Mouse (Mus musculus) limb, embryonic 12.5 days (tissue): ENCODE results near the gene Nrg3. TPM values are rescaled to one million over a fixed set of nuclear protein-coding genes. Genes with fewer than 3 reads are reported as not detected.

Source experiments
- ATAC-seq: fragments of 200-750 bp; cut with Nextera tagmentation; 2 replicates; pipeline ENCODE4 v1.8.0; 2017; ENCODE audit warnings: low read depth, moderate TSS enrichment; ENCODE audit not compliant: insufficient number of reproducible peaks, insufficient read depth, low FRiP score, low TSS enrichment
- H3K27ac ChIP-seq: fragments of 300-500 bp; sonication (generic); 2 replicates; pipeline ENCODE4 v1.5.1; 2016; ENCODE audit warnings: mild to moderate bottlenecking, moderate library complexity
- H3K27me3 ChIP-seq: fragments of 300-500 bp; sonication (generic); 2 replicates; pipeline ENCODE4 v1.6.1; 2016; ENCODE audit warnings: mild to moderate bottlenecking, moderate library complexity
- H3K36me3 ChIP-seq: fragments of 300-500 bp; sonication (generic); 2 replicates; pipeline ENCODE4 v1.6.1; 2016; ENCODE audit warnings: mild to moderate bottlenecking, moderate library complexity
- H3K4me1 ChIP-seq: fragments of 300-500 bp; sonication (generic); replicated peaks from 2 replicates; pipeline ENCODE4 v1.6.1; 2016
- H3K4me2 ChIP-seq: fragments of 300-500 bp; sonication (generic); 2 replicates; pipeline ENCODE4 v1.6.1; 2016; ENCODE audit warnings: mild to moderate bottlenecking, moderate library complexity
- H3K4me3 ChIP-seq: fragments of 300-500 bp; sonication (generic); replicated peaks from 2 replicates; pipeline ENCODE4 v1.5.1; 2016; ENCODE audit warnings: mild to moderate bottlenecking
- H3K9ac ChIP-seq: fragments of 300-500 bp; sonication (generic); replicated peaks from 2 replicates; pipeline ENCODE4 v1.6.1; 2016; ENCODE audit warnings: mild to moderate bottlenecking, moderate library complexity
- H3K9me3 ChIP-seq: fragments of 300-500 bp; sonication (generic); 2 replicates; pipeline ENCODE4 v1.6.1; 2016; ENCODE audit warnings: mild to moderate bottlenecking, moderate library complexity
- WGBS: fragments of 180-500 bp; shearing (Covaris S2); methylation state at CpG from one replicate; pipeline ENCODE4 v1.1.7; 2016; 5-methylcytosine and 5-hydroxymethylcytosine counted together
- polyA plus RNA-seq: library from polyadenylated mRNA; unstranded; fragments of >200 nt; fragmentation: Nextera tagmentation; extraction: Ambion mirVana; gene quantifications from 2 replicates; pipeline ENCODE4 v1.2.1, GENCODE M21; 2016

The Nrg3 gene
- polyA plus RNA-seq, 1 experiment from 2014 or later: 0.14 TPM

DNA sequence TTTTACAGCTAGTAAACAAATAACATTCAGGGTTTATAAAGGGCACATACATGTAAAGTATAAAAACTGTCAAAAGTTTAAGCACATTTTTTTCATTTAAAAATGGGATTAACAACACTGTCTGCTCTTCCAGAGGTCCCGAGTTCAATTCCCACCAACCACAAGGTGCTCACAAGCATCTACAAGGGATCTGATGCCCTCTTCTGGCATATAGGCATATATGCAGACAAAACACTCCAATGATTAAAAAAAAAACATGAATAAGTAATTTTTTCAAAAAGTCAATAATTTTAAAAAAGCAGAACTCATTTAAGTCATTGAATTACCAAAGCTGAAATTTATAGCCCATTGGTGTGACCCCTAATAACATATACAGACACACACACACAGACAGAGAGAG, 878.6 kb downstream of the Nrg3 start:
- Histone ChIP-seq H3K27me3 (no peaks in the 10 kb centered on the region), H3K4me2 (no peak overlapping the region), H3K9ac (no peak overlapping the region), H3K36me3 (no peaks in the 10 kb centered on the region), H3K4me1 (no peaks in the 10 kb centered on the region), H3K27ac (no peak overlapping the region), H3K9me3 (no peaks in the 10 kb centered on the region), H3K4me3 (no peak overlapping the region)
- WGBS: 88% methylated on average over 1 of the region's 1 CpGs
- ATAC-seq: no peak

DNA sequence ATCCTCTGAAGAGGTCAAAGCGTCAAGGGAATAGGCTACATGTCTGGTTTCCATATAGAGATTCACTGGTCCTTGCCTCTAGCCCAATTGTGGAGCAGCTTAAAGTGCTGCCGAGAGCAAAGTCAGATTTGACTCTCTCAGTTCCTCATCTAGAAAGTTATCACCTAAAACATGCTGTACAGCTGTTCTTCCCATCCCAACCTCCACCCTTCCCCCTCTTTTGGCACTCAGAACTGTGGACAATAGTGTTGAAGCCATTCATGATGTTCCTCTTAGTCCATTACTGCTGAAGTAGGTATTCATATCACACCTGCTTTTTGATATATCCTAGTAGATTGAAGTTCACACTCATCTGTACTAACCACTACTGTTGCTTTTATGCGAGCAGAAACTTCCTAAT, 896.1 kb downstream of the Nrg3 start:
- 86% methylated on average over 3 of the region's 3 CpGs for WGBS
- no peaks in the 10 kb centered on the region for H3K9me3 ChIP-seq
- H3K4me1 ChIP-seq: no peaks in the 10 kb centered on the region
- no peak overlapping the region for H3K27ac ChIP-seq
- no peak overlapping the region for H3K9ac ChIP-seq
- H3K27me3 ChIP-seq: no peaks in the 10 kb centered on the region
- H3K4me3 ChIP-seq: no peak overlapping the region
- no peak for ATAC-seq
- H3K36me3 ChIP-seq: no peaks in the 10 kb centered on the region
- H3K4me2 ChIP-seq: no peak overlapping the region

DNA sequence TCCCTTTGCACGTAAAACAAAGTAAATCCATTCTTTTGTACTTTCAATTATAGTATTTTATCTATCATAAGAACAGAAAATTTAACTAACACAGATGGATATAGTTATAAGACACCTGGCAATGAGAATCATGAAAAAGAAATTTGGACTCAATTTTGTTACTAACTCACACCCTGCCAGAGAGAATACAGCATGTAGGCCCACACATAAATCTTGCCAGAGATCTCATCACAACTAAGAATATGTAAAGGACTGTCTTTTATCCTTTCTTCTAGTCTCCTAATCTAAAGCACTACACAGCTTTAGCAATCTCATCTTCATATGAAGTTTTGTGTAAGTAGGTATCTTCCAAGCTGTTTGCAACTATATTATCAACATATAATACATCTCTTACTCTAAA, 904.7 kb downstream of the Nrg3 start:
- Histone ChIP-seq H3K4me1 (no peaks in the 10 kb centered on the region), H3K4me3 (no peak overlapping the region), H3K9me3 (no peaks in the 10 kb centered on the region), H3K9ac (no peak overlapping the region), H3K27ac (no peak overlapping the region), H3K36me3 (no peaks in the 10 kb centered on the region), H3K27me3 (no peaks in the 10 kb centered on the region), H3K4me2 (no peak overlapping the region)
- no peak for ATAC-seq
- WGBS: 85% methylated on average over 1 of the region's 1 CpGs

DNA sequence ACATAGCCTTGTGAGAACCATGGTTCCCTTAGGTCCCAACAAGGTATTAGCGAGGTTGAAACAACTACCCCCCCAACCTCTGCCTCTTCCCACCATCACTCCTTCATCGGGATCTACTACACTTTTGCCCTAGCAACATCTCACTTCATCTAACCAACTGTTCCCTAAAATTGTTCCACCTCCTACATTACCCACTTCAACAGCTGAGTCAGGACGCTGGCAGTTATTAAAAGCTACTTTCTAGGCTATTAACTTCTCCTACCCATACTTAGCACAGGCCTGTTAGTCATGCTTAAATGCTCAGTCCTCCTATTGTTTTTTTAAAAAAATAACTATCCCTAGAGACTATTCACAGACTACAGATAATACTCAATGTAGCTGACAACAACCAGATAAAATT, 906.7 kb downstream of the Nrg3 start:
- WGBS: 91% methylated on average over 3 of the region's 3 CpGs
- no peaks in the 10 kb centered on the region for H3K9me3 ChIP-seq
- no peak overlapping the region for H3K27ac ChIP-seq
- H3K4me2 ChIP-seq: no peak overlapping the region
- no peaks in the 10 kb centered on the region for H3K27me3 ChIP-seq
- no peak overlapping the region for H3K9ac ChIP-seq
- no peak overlapping the region for H3K4me3 ChIP-seq
- no peaks in the 10 kb centered on the region for H3K36me3 ChIP-seq
- ATAC-seq: no peak
- H3K4me1 ChIP-seq: no peaks in the 10 kb centered on the region

DNA sequence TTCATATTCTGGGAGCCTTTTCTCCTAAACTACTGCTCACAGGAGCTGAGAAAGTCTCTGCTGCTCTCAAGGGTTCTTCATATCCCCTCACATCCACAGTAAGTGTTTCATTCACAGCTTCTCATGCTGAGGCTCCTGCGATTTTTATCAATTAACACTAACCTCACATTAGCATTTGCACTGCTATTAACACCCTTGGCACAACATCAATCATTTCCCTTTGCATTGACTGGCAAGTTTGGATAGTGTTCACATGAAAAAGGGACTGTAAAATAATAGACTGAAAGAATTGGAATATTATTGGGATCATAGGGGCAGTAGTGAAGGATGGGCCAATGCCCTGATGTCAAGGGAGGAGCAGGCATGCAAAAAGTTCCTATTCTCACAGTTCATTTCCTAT, 918.3 kb downstream of the Nrg3 start:
- Histone ChIP-seq H3K4me1 (no peaks in the 10 kb centered on the region), H3K36me3 (no peaks in the 10 kb centered on the region), H3K27me3 (no peaks in the 10 kb centered on the region), H3K9me3 (no peaks in the 10 kb centered on the region), H3K4me2 (no peak overlapping the region), H3K9ac (no peak overlapping the region), H3K4me3 (no peak overlapping the region), H3K27ac (no peak overlapping the region)
- 74% methylated on average over 1 of the region's 1 CpGs for WGBS
- no peak for ATAC-seq

DNA sequence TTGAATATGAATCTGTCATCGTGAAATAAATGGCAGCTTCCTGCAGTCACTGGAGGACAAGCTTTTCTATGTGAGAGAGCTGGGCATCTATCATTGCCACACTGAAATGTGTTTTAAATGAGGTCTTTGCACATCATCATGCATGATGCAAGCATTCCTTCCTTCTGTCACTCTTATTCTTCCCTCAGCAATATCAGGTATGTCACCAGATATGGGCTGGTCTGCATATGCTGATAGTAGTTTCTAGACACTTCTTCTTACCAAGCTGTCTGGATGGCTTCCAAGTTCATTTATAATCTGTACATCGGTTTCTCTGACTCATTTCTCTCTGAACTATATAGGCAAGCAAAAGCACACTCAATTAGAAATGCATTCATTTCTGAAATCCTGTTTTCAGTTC, 925.6 kb downstream of the Nrg3 start:
- H3K4me1 ChIP-seq: no peaks in the 10 kb centered on the region
- no peaks in the 10 kb centered on the region for H3K36me3 ChIP-seq
- H3K9ac ChIP-seq: no peak overlapping the region
- ATAC-seq: no peak
- no peak overlapping the region for H3K27ac ChIP-seq
- H3K4me3 ChIP-seq: no peak overlapping the region
- 86% methylated on average over 2 of the region's 2 CpGs for WGBS
- no peak overlapping the region for H3K4me2 ChIP-seq
- H3K9me3 ChIP-seq: no peaks in the 10 kb centered on the region
- H3K27me3 ChIP-seq: no peaks in the 10 kb centered on the region

DNA sequence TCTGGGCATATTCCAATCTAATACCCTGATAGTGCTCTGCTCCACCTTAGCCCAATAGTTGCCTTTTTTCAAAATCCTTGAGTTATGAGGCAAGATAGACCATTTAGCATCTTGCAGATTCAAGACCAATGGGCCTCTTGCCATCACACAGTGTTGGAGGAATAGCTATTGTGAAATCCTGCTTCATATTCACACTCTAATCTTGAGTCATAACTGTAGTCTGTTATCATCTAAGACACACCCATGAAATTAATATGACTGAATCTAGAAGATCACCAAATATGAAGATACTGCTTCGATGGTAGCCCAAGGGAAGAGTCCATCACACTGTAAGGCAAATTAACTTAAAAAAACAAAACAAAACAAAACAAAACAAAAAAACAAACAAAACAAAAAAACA, 937.7 kb downstream of the Nrg3 start:
- Histone ChIP-seq H3K36me3 (no peaks in the 10 kb centered on the region), H3K9me3 (no peaks in the 10 kb centered on the region), H3K27me3 (no peaks in the 10 kb centered on the region), H3K27ac (no peak overlapping the region), H3K9ac (no peak overlapping the region), H3K4me1 (no peaks in the 10 kb centered on the region), H3K4me2 (no peak overlapping the region), H3K4me3 (no peak overlapping the region)
- no peak for ATAC-seq
- WGBS: 94% methylated on average over 1 of the region's 1 CpGs

DNA sequence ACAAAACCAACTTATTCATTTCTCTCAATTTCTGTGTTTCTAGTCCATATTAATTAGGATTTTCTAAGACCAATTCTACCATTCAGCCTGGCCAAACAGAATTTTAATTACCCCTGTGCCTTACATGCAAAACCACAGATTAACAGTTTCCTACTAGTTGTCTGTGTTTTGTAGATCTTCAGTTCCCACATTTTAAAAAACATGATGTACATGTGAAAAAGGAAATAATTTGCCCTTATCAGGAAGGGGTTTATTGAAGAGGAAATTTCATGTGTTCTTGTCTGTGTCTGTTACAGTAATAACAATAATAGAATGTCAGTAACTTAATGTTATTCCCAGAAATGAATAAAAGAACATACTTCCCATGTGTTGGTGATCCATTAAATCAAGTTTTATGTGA, 939.4 kb downstream of the Nrg3 start:
- no peaks in the 10 kb centered on the region for H3K4me1 ChIP-seq

DNA sequence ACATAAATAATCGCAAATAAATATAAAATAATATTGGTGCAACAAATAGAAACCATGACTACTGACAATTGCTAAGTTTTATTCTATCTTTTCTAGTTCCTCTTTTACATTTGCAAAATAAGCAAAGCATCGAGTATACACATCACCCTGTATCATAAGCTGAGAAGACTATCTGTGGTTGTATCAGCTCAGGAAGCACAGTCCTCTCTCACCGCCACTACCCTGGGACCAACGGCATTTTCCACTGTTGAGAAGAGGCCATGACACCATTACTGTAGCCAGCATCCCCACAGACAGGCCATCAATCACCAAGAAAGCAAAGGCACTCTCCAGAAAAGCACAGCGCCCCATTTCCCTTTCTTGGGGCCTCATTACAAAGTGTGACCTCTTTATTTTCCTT, 956.7 kb downstream of the Nrg3 start:
- WGBS: 81% methylated on average over 5 of the region's 5 CpGs
- H3K36me3 ChIP-seq: no peaks in the 10 kb centered on the region
- ATAC-seq: no peak
- H3K4me1 ChIP-seq: no peaks in the 10 kb centered on the region
- no peak overlapping the region for H3K9ac ChIP-seq
- H3K4me2 ChIP-seq: no peak overlapping the region
- H3K27me3 ChIP-seq: no peaks in the 10 kb centered on the region
- H3K4me3 ChIP-seq: no peak overlapping the region
- H3K9me3 ChIP-seq: no peaks in the 10 kb centered on the region
- no peak overlapping the region for H3K27ac ChIP-seq

More for the DNA sequence above, 939.4 kb downstream of the Nrg3 start:
- Histone ChIP-seq H3K9me3 (no peaks in the 10 kb centered on the region), H3K27me3 (no peaks in the 10 kb centered on the region), H3K4me2 (no peak overlapping the region), H3K4me3 (no peak overlapping the region), H3K9ac (no peak overlapping the region), H3K36me3 (no peaks in the 10 kb centered on the region), H3K27ac (no peak overlapping the region)
- no peak for ATAC-seq

DNA sequence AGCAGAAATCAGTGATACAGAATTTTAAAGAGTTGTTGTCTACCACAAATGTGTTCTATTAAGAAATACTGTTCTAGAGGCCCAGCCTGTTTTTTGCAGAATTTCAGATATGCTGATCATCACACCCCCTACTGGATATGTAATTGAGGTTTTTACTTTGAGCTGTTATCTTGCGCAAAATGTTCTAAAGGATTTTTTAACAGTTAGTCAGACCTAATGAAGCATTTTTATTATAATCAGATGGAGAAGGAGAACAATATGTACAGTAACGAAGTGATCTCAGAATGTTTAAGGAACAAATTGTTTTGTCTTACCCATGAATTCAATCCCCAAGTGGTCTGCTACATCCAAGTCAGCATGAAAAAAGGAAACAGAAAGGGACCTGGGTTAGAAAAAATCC, 963.9 kb downstream of the Nrg3 start:
- Histone ChIP-seq H3K9me3 (no peaks in the 10 kb centered on the region), H3K4me1 (no peaks in the 10 kb centered on the region), H3K4me3 (no peak overlapping the region), H3K36me3 (no peaks in the 10 kb centered on the region), H3K27ac (no peak overlapping the region), H3K9ac (no peak overlapping the region), H3K4me2 (no peak overlapping the region), H3K27me3 (no peaks in the 10 kb centered on the region)
- ATAC-seq: no peak
- WGBS: 84% methylated on average over 2 of the region's 2 CpGs

DNA sequence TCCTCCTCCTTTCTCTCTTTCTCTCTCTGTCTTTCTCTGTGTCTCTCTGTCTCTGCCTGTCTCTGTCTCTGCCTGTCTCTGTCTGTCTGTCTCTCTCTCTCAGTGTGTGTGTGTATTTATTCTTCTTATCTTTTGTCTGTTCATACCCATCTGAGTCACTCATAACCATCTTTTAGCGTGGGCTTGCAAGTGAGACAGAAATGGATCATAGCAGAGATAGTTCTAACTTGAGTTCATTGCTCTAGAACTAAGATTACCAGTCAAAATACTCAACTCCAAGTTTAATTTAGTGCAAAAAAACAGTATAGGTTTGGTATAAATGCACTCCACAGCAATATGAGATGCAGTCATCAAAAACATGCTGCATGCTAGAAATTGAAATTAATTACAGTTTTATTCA, 977.9 kb downstream of the Nrg3 start:
- no peak for ATAC-seq
- Histone ChIP-seq H3K27ac (no peak overlapping the region), H3K27me3 (no peaks in the 10 kb centered on the region), H3K9me3 (no peaks in the 10 kb centered on the region), H3K4me3 (no peak overlapping the region), H3K9ac (no peak overlapping the region), H3K4me1 (no peaks in the 10 kb centered on the region), H3K4me2 (no peak overlapping the region), H3K36me3 (no peaks in the 10 kb centered on the region)
- 49% methylated on average over 1 of the region's 1 CpGs for WGBS

DNA sequence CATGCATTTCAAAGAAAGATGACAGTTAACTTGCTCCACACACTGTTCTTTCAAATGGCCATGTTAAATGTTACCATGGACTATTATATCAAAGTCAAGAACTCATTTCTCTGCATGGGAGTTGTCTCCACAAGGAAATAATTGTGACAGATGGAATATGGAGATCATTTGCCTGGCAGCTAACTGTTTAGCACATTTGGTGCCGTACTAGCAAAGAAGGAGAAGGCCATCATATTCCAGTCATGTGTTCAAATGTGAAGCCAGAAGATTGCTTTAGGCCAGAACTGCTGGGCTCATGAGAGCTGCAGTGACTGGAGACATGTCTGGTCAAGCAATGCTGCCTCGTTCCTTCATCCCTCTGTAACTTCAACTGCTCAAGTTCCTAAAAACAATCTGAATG, 1025.8 kb downstream of the Nrg3 start:
- ATAC-seq: no peak
- Histone ChIP-seq H3K27ac (no peak overlapping the region), H3K9me3 (no peaks in the 10 kb centered on the region), H3K4me2 (no peak overlapping the region), H3K4me1 (no peaks in the 10 kb centered on the region), H3K9ac (no peak overlapping the region), H3K27me3 (no peaks in the 10 kb centered on the region), H3K4me3 (no peak overlapping the region), H3K36me3 (no peaks in the 10 kb centered on the region)
- WGBS: 89% methylated on average over 2 of the region's 2 CpGs
